8 mouse cellular contexts compared by ENCODE assay signal in the genomic region with DNA sequence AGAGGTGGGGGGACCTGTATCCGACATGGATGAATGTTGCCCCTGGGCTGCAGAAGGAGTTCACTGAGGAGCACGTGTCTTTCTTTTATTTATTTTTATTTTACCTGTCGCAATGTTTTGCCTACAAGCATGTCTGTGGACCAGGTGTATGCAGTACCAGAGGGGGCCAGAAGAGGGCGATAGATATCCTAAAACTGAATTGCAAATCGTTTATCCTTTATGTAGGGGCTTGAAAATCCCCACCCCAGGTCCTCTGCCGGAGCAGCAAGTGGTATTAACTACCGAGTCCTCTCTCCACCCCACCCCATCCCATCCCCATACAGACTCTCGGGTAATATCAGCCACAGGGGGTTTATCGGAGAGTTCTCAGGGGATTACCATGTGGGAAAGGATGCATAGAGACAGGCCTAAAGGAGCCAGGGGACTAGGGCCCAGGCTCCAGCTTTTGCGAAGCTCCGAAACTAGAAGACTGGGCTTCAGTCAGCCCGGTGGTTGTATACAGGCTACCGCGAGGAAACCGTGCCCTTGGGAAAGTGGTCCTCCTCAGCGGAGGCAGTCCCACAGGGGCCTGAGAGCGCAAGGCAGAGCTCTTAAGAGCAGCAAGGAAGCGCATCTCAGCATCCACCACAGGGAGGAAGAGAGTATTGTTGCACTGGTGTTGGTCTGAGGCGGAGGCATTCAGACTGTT. TPM values are rescaled to one million over a fixed set of nuclear protein-coding genes. Genes with fewer than 3 reads are reported as not detected.
DNase-seq lines count a peak whose midpoint lies in the region; ATAC-seq and TF ChIP-seq lines count a peak whose summit lies in the region.

No protein-coding gene starts in this region.

- H3K4me3 ChIP-seq in hindbrain, embryonic 16.5 days (ENCODE audit: low read length) = peak overlapping the region; percentile 34
- H3K4me3 ChIP-seq in left cerebral cortex, adult 2 months = no peak overlapping the region

- H3K4me1 ChIP-seq in hindbrain, embryonic 16.5 days (ENCODE audit: control insufficient read depth, insufficient read depth, low read depth, low read length) = peaks cover 3% of the 10 kb centered on the region

- H3K9ac ChIP-seq in hindbrain, embryonic 16.5 days (ENCODE audit: low read depth, low read length) = peak overlapping the region; percentile 48

- no peaks in the 10 kb centered on the region for H3K27me3 ChIP-seq in hindbrain, embryonic 16.5 days (replicated peaks; ENCODE audit: control insufficient read depth, insufficient read depth, low read length)

- H3K36me3 ChIP-seq in hindbrain, embryonic 16.5 days (ENCODE audit: control insufficient read depth, insufficient read depth, low read length) = no peaks in the 10 kb centered on the region

- peak overlapping the region; percentile 61 for H3K27ac ChIP-seq in hindbrain, embryonic 16.5 days (ENCODE audit: low read depth, low read length)
- H3K27ac ChIP-seq in left cerebral cortex, adult 2 months = no peak overlapping the region

- no peaks in the 10 kb centered on the region for H3K9me3 ChIP-seq in hindbrain, embryonic 16.5 days (ENCODE audit: control insufficient read depth, low read length)

- DNase-seq in R1 (ENCODE audit: low read depth, low spot score) = peak; percentile 74
- peak; percentile 72 for DNase-seq in cerebellum, adult 9-10 months
- DNase-seq in frontal cortex, postnatal 10 days (ENCODE audit: low spot score in 2 of 2) = peak; percentile 26 to 67
- peak; percentile 29 to 65 for DNase-seq in left cerebral cortex, adult 2 months (ENCODE audit: extremely low spot score in 1 of 2, low spot score in 2 of 2)
- DNase-seq in lung, postnatal 4 days = peak; percentile 28 to 72
- peak; percentile 18 to 33 for DNase-seq in right cerebral cortex, postnatal 36 days (ENCODE audit: low spot score in 2 of 2)
- peak; percentile 26 to 67 for DNase-seq in urinary bladder, postnatal 4 days (ENCODE audit: low spot score in 2 of 2)

- H3K4me2 ChIP-seq in hindbrain, embryonic 16.5 days (ENCODE audit: low read length) = peak overlapping the region; percentile 53

- peak; percentile 77 for TF ChIP-seq CTCF in left cerebral cortex, adult 2 months (IDR thresholded peaks at IDR 0.05)

- intact Hi-C loops in left cerebral cortex, adult 2 months (cut with DNase I) = loop anchor here (5.0 to 10.0 kb wide), 3 partner anchors 69 to 329 kb away; a partner anchor contains a TSS

- 23% methylated on average over 19 of the region's 19 CpGs for WGBS in hindbrain, embryonic 16.5 days

- peak; percentile 86 for ATAC-seq in hindbrain, embryonic 16.5 days

RNA-seq across cellular contexts. Expression of a gene that starts 38.1 kb away (rescaled TPM):
- 543 and 586 TPM in 2 replicates for polyA plus RNA-seq in hindbrain, embryonic 16.5 days (2015; fragmentation: Nextera tagmentation; extraction: Ambion mirVana)
- total RNA-seq in left cerebral cortex, adult 2 months (2021) = 100 to 1,000 TPM; 302 to 310 TPM

RNA-seq across cellular contexts. Expression of a gene that starts 40.2 kb away (rescaled TPM):
- 117 and 118 TPM in 2 replicates for polyA plus RNA-seq in hindbrain, embryonic 16.5 days (2015; fragmentation: Nextera tagmentation; extraction: Ambion mirVana)
- total RNA-seq in left cerebral cortex, adult 2 months (2021) = 10 to 100 TPM; 42.3 to 44.0 TPM

RNA-seq across cellular contexts. Expression of a gene that starts 40.4 kb away (rescaled TPM):
- 22.9 and 24.6 TPM in 2 replicates for polyA plus RNA-seq in hindbrain, embryonic 16.5 days (2015; fragmentation: Nextera tagmentation; extraction: Ambion mirVana)
- 10 to 100 TPM; 36.6 to 37.7 TPM for total RNA-seq in left cerebral cortex, adult 2 months (2021)
